Mouse (Mus musculus) heart, adult 18-20 months (tissue): ENCODE measurements around the gene Exoc2. TPM values are rescaled to one million over a fixed set of nuclear protein-coding genes. Genes with fewer than 3 reads are reported as not detected.

Source experiments
- DNase-seq, 2 experiments: peaks; one replicate each; pipeline ENCODE4 v3.0.0; 2021 to 2022; ENCODE audit warnings: mixed read lengths in 1 of 2
- total RNA-seq, 2 experiments: library from RNA; stranded (reverse); gene quantifications; 2 replicates each; pipeline ENCODE4 v1.2.3; 2021

Exoc2 gene
- total RNA-seq, 2 experiments from 2014 or later = 15.3 to 17.5 TPM

DNA sequence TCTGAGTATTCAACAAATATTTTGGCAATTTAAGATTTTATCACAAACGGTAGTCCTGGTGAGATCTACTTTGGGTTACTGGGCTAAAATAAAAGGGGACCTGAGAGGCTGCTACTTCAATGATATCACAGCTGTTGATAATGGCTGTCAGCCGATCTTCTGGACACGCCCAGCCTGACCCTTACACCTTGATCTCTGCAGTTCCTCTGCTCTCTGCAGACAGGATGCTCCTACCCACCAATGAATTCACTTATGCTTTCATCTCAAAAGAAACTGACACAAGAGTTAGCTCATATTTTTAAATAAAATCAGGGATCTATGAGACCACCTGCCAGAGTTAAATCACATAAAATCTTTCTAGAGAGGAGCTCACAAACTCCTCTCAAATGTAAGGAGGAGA lies 149.0 kb downstream of the Exoc2 start:
- DNase-seq = no peak

DNA sequence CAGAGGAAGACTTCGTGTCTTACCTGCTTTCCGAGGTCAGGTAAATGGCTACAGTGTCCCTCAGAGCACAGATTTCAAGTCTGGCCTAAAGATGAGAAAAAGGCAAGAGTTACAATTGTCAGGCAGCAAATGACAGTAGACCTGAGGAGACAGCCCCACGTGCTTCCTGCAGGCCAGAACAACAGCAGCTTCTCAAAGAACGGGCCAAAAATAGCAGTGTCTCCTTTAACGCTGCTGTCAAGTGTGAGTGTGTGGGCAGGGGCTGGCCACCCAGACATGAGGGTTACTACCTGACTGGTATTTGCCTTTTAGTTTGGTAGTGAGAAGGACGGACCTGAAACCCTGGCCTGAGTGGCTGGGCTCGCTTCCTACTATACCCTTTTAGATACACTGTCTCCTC lies 153.3 kb downstream of the Exoc2 start:
- no peak for DNase-seq

DNA sequence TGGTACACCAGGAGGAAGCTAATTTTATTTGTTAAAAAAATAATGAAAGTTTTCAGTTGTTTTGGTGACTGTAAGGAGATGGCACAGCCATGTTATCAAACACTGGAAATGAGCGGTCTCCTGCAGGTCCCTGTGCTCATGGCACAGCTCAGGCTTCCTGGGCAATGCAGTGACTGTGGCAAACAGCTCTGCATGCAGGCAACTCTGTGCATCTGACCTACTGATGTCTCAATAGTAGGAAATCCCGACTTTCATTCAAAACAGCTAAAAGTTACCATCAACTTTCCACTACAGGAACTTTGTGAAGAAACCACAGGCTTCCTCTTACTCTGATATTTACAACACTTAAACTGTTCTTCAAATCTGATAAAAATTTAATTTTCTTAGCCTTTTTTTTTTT lies 154.0 kb downstream of the Exoc2 start:
- DNase-seq = no peak

DNA sequence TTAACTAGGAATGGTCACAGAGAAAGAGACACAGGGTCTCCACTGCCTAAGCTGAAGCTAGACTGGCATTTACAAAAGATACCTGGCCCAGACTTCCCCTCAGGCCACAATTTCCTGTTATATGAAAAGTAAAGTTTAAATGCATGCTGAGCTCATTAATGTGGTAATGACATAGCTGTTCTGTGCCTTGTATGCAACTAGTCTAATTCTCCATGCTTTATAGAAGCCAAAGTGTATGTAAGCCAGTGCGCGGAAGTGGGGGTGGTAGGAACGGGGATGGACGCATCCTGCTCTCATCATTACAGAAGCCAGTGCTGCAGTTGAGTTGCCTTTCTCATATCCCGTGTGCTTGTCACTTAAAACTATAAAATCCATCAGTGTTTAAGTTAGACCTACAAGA lies 156.5 kb downstream of the Exoc2 start:
- DNase-seq = no peak

DNA sequence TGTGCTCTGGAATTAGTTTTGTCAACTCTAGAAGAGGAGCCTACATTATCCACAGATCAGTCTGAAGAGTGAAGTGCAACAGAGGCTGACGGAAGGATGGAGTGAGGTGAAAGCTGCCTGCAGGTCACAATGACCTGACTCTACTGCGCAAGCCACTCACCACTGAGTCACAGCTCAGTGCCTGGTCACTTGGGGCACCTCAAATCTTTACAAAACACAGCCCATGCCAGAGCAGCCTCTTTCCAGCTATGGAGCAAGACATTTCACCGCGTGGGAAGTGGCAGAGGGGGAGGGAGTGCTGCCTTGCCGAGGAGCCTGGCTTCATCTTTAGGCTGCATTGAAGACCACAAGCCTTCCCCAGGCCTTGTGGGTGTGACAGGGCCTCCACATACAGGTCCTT lies 159.6 kb downstream of the Exoc2 start:
- no peak for DNase-seq

DNA sequence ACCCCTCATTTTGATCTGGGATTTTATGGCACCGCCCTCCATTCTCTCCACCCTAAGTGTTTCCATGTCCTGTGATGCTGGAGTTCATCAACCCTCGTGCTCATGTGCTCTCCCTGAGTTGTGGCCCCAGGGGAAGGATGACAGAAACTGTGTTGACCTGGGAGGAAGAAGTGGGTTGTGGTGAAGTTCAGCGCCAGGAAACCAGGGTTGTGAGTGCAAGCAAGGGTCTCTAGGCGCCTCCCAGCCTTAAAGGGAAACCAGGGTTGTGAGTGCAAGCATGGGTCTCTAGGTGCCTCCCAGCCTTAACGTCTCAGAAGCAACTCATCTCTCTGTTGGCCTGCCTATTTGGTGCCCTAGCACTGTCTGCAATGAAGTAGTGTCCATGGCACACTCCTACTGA lies 160.4 kb downstream of the Exoc2 start:
- no peak for DNase-seq

DNA sequence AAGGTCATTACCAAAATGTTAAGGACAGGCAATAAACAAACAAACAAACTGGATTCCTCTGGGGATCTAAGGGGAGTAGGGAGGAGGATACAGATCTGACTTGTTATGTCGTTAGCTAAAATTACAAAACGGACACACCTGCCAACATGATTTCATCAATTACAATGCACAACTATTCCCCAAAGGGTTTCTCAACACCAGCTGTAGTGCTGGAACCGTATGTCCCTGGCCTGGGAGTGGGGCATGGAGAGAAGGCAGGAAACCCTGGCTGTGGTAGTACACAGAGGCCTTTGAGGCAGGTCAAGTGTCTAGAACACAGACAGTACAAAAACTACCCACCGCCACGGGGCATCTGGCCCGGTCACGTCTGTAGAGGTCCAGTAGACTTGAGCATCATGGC lies 164.7 kb downstream of the Exoc2 start:
- peak in 1 of 2 experiments; percentile 66 for DNase-seq

DNA sequence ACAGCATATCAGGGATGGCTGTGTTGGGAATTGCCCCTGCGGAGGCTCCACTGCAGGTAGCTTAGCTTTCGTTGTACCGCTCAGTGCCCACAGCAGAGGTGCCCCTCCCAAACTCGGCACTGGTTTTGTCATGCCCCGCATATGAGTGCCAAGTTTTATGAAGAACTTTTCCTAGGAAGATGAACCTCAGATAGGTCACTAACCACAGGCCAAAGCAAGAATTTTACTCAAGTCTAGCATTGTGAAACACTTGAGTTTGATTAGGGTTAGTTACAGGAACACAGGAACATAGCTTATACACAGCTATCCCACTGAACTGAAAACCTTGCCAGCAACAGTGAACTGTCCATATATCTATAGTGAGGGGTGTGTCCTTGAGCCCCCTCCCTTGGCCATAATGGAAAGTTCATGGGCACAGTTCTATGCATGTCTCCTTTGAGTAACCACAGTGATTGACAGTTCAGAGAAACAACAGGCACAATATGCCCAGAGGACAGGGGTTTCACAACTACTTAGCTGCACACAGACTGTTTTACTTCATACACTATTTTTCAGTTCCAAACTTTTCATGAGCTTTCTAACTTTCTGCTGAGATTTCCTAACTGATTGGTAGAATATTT lies 171.4 kb downstream of the Exoc2 start:
- DNase-seq = no peak

DNA sequence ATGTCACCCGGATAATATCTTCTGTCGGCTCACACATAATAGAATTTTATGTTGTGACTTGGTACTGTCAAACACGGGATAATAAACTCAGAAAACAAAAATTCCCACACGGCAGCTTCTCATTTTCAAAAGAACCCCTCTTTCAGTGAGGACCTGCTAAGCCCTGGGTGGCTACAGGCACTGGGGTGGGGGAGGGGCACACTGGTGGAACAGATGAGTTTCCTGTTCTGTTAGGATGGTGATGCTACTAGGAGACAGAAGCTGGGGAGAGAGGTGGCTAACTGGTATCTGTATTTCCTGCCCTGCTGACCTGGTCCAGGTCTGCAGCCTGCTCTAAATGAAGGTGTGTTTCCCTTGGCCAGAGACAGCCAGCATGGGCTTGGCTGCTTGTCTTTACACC lies 172.0 kb downstream of the Exoc2 start:
- DNase-seq = no peak

DNA sequence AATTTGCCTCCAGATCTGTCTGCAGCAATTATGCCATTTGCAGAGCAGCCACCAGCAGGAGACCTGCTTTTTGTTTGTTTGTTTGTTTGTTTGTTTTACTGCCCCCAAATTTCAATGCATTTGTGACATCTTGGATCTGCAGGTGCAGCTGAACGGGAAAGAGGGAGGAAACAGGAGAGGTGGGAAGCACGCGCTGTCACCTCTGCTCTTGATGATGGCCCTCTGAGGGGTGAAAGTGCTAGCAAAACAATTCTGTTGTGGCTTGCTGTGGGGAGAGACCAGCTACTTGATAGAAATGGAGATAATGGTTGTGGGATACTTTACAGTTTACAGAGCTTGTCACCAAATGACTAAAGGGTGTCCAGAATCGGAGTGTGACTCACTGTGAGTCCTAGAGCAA lies 177.9 kb downstream of the Exoc2 start:
- no peak for DNase-seq

DNA sequence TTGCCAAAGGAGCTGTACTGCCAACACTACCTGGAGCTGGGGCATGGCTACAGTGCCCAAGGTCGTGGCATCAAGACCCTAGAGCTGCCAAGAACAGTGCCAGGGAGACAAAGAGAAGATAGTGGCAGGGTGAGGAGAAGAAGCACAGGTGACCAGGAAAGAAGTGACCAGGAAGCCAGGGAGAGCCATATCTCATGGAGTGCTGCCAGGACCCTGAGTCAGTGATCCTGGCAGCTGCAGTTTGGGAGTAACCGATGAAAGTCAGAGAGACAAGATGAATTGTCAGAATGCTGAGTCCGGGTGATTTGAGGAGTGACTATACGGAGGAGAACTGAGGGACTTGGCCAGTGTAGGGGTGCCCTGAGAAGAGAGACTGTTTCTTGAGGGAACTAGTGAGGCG lies 180.3 kb downstream of the Exoc2 start:
- DNase-seq = no peak

DNA sequence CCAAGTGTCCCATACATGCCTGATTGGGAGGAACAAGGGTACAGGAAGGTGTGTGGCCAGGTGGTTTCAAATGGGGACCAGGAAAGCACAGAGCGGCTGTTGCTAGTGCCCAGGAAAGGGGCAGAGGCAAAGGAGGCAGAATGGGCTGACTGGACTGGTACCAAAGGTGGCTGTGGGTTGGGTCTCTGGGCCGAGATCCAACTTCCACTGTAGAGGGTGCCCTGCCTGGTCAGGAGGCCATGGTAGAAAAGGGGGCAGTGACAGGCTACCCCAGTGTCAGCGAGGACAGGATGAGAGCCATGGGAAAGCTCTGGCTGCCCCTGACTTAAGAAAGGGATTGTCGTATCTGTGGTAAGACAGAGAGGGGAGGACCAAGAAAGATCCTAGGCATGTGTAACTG lies 180.7 kb downstream of the Exoc2 start:
- DNase-seq = no peak

DNA sequence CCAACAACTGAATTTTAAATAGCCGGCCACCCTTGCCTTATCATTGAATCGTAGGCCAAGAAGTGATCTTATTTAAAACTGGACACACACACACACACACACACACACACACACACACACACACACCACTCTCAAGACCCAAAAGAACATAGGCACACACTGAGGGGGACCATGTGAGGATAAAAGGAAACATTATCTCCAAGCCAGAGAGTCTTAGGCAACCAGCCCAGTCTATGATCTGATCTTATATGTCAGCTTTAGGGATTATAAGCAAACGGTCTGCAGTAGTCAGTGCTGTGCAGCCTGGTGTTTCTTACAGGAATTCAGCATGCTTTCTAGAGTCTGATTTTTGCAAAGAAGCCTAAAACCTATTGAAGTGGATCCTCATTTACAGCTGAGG lies 181.2 kb downstream of the Exoc2 start:
- no peak for DNase-seq

DNA sequence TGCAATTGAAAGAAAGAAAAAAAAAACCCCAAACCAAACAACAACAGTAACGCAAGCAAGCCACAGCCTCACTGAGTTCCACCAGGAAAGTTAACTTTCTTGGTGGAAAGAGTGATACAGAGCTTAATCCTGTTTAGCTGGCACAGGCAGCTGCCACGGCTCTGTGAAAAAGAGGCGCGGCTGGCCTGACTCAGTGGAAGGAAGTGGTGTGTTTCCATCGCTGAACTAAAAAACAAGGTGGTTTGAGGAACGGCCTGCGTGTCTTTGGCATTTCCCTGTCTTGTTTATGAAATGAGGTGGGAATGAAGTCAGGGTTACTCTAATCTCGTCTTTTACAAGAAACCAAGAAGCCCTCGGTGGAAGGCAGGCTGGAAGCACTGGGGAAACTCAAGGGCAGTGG lies 181.6 kb downstream of the Exoc2 start:
- DNase-seq = no peak

DNA sequence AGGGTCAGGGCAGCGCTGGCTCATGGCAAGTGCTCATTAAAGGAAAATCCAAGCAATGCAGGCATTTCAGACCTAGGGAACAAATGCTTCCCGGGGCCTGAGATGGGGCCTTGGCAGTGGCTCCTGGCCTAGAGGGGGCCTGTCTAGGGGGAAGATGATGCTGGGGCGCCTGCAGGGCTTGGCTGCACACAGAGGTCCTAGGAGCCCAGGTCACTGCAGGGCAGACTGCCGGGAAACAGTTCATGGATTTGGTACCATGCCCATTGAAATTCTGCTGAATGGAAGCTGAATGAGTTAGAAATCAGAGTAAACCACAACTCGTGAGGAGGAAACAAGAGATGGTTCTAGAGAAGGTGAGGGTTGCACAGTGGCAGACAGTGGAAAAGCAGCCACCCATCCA lies 183.9 kb downstream of the Exoc2 start:
- DNase-seq = no peak

DNA sequence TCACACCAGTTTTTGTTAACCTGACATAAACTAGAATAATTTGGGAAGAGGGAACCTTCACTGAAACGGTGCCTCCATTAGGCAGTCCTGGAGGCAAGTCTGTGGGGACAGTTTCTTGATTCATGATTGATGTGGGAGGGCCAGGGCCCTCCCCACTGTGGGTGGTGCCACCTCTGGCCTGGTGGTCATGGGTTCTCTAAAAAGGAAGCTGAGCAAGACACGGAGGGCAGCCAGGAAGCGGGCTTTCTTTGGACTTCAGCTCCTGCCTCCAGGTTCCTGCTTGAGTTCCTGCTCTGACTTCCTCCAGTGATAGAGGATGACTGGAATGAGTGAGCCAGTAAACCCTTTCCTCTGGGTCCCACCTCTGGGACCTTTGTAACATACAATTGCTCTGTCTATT lies 185.5 kb downstream of the Exoc2 start:
- no peak for DNase-seq

DNA sequence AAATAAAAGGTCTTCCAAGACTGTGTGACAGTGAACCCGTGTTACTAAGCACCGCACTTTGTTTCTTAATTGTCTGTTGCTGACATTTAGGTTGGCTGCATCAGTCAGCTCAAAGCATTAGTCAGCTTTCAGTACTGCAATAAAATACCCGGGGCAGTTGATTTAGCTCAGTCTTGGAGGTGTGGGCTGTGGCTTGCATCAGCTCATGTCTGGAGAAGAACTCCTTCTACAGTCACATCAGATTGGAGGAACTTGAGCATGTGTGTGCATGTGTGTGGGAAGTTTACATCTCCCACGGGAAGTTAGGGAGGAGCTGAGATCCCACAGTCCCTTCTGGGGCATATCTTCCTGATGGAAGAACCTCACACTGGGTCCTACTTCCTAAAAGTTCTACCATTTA lies 185.9 kb downstream of the Exoc2 start:
- DNase-seq = no peak

DNA sequence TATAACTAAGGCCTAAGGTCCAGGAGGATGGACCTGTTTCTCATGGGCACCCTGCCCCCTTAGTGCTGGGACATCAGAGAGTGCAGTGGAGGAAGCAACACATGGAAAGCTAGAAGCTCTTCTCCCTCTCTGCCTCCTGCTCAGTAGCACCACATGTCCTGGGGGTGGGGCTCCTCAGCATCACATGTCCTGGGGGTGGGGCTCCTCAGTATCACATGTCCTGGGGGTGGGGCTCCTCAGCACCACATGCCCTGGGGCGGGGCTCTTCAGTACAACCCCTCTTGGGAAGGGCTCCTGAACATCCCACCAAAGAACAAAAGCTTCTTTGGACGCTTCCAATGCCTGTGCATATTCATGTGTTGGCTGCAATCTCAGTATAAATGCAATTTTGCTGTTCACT lies 186.3 kb downstream of the Exoc2 start:
- no peak for DNase-seq

DNA sequence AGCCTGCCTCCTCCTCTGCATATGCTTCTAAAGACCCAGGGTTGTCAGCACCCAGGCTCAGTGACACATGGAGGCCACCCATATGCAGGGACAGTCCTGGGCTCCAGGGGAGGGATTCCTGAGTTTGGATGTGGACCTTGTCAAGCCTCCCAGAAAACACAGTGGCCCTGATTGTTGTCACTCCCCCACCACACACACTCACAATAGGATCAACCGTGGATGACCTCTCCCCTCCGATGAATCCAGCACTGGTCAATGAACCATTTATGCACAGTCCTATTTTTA lies 186.9 kb downstream of the Exoc2 start:
- DNase-seq = no peak

DNA sequence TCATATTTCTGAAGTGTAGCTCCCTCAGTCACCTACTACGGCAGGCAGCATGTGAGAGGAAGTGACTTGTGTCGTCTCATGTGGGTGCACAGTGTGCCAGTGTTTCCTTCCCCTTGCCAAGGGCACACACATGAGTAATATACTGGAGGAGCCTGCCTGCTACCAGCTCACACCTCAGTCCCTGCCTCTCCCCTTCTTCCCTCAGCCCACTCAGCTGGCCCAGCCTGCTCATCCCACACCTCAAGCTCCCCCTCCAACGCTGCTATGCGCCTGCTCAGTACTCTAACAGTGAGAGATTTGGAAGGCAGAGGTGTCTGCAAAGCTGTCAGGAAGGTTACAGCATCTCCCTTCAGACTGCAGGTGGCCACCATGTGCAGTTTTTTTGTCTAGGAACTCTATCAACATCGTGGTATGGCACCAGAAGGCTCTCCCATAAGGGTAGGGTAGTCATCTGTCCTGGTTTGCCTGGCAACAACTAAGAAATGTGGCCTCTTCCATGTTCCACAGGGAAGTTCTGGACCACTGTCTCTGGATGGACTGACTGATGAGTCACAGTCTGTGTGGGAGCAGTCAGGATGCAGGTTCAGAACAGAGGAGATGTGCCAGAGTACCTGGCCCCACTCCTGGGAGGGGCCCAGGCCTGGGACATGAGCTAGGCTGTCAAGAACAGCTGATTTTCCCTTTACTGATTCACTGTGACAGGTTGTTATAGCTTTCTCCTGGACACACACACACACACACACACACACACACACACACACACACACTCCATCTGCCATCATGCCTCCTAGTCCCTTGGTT lies 187.5 kb downstream of the Exoc2 start:
- peak in 1 of 2 experiments; percentile 52 for DNase-seq

DNA sequence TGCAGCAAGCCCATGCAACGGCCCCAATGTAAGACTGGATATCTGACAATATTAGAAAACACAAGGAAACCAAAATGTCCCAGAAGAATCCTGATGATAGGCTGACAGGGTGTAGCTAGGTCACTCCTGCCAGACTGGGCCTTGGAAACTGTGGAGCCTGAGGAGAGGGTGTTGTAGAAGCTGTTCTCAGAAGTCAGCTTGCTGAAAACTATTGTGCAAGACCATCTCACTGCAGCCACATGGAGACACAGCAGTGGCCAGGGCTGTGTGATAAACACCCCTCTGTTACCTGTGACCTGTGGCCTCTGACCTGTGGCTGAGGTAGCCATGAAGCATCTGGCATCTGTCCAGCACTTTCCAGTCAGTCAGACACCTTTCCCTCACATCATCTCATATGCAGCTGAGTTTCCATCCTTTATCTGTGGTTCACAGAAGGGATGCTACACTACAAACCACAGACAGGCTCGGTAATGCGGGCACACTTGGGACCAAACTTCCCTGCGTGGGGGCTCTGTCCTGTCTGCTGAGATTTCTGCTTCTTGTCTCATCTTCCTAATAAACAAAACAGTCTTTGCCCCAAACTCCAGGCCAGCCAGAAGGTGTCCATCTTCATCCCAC lies 188.4 kb downstream of the Exoc2 start:
- peak in 1 of 2 experiments; percentile 50 for DNase-seq

DNA sequence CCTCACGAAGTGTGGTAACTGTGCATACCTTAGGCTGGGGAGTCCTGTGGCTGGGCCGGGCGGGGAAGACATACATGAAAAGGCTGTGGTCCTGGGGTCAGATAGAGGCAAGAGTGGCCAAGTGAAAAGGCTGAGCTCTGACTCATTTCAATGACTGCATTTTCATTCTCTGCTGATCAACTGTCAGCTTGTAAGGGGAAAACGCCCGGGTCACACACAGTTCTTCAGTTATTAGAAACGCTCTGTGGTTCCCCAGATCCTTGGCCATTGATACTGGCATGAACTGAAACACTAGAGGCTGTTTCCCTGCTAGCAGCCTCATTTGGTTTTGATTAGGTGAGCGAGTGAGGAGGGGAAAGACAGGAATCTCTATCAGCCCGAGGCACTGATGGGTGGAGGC lies 191.5 kb downstream of the Exoc2 start:
- no peak for DNase-seq

DNA sequence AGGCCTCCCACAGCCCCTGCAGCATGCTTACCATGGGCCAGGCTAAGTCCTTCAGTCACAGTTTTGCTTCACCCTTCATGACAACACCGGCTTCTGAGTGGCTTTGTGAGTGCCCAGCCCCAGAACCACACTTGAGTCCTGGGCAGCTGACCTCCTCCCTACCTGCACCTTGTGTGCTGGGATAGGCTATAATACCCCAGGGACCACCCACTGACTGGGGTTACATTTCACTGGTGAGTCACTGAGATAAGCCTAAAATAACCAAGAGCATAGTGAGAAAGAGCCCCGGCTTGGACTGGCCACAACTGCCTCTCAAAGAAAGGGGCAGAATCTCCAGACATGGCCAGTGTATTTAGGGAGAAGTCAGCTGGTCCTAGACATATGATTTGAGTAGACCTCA lies 192.0 kb downstream of the Exoc2 start:
- no peak for DNase-seq

DNA sequence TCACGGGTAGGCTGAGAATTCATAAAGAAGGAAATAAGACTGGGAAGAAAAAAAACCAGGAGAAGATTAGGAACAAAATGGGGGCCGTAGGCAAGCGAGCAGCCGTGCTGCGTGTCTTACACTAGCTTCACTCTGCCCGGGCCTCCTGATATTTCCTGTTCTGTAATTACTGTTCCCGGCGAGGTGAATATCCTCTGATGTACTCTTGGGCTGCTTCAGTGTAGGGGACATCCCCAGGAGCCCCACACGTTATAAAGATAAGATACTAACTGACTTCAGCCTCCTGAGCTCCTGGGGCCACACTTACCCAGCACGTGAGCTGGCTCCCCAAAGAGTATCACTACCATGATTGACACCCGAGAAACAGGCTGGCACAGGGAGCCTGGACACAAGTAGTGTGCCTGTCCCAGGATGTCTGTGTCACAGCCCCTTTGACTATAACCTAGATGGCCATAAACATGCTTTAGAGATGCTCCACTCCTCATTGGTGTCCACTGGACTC lies 196.2 kb downstream of the Exoc2 start:
- DNase-seq = no peak
